Mouse (Mus musculus) urinary bladder, adult 2 months (tissue): Measurements from ENCODE around the gene Dab2ip. TPM values are rescaled to one million over a fixed set of nuclear protein-coding genes. Genes with fewer than 3 reads are reported as not detected.

Experiments used
- DNase-seq: peaks from one replicate; pipeline ENCODE4 v3.0.0; 2022; ENCODE audit warnings: low spot score
- polyA plus RNA-seq: library from polyadenylated mRNA; depleted of rRNA; stranded (reverse); fragments of >200 nt; gene quantifications from 2 replicates; pipeline ENCODE4 v1.2.3, GENCODE M21; 2012; rRNA removed

Gene Dab2ip
- polyA plus RNA-seq = 65.2 and 77.8 TPM in 2 replicates

DNA sequence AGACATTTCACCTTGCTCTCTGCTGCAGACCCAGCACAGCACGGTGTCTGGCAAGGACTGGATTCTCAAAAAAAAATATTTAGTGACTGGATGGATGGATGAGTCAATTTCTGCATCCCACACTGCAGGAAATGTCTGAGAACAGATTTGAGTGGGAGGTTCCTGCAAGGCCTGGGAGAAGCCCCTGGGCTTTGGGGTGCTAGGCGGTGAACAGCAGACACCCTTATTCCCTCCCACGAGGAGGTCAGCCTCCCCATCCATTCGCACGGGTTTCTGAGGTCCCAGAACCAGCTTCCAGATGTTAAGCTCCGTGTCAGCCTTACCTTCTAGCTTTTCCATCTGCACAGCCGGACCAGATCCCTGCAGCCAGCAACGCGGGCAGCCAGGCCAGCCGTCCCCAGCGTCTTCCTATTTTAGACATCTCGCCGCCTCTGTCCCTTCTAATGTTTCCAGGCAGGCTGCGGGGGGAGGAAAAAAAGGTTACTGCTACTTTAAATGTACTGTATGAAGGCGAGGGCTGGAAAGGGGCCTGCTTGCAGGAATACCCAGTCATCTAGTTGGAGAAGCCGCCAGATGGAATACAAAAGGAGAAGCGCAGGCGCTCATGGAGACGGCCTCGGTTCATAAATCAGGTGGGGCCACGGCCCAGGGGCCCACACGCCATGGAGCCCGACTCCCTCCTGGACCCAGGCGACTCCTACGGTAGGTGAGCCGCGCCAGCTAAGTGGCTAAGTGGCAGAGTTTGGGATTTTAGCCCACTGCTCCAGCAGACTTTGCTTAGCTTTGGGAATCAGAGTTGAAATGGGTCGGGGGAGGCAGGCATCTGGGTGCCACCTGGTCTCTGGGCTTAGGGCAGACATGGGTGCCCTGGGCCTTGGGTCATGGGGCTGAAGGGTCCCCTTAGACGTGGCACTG is at the start of gene Dab2ip:
TSS of gene Dab2ip (plus strand) at position 356 of the 915 bp plus-strand sequence.
- DNase-seq = no peak

DNA sequence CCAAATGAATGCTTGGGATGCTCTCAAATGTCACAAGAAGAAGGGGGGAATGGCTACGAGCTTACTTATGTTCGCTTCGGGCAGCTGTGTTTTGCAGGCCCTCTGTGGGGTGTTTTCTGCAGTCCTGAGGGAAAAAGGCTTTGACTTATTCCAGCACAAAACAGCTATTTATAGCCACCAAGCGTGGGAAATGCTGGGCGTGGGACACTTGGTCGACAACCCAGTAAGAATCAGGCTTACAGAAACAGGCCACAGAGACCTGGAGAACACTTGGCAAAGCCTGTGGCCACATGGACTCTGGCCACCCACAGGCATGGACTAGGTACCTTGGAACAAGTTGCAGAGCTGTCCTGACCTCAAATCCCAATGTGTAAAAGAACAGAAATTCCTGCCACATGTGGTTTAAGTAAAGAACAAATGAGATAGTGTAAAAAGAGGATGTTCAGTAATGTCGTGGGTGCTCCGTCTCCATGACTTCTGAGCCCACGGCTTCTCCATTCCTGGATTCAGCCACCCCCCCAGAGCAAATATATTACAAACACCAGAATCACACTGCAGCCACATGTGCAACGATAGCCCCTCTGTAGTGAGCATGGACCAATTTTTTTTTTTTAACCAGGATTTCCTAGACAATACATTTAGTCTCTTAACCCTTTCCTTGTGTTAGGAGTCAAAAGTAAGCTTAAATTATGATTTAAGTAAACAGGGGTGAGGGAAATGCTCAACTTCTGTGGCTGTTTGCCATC is 49.3 kb upstream of the Dab2ip start:
- no peak for DNase-seq

DNA sequence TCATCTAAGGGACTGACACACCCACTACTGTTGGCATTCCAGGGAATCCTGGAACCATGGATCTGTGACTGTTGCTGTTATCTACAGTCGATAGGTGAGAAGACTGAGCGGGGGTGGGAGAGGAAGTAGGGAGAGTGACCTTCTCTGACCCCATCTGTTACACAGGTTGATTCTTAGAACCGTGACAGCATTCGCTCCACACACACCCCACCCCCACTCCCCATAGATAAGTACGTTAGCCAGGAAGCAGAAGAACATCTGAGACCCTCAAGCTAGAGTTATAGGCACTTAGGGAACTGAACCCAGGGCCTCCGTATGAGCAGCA is 48.8 kb upstream of the Dab2ip start:
- DNase-seq = no peak

DNA sequence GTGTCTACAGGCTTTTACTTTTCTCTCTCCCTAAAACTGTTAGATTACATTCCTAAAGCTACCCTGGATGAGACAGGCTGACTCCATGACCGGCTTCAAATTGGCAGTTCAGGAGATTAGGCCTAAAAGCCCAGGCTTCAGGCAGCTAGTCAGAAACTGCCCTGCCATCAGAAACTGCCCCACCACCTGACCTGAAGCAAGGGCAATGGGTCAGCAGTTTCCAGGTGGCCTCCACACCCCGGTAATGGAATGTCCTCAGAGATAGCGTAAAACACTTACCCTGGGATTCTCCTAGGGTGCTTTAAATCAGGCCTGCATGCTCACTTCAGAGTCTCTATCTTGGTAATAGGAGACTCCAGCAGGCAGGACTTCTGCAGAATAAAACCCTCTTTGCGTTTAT is 48.2 kb upstream of the Dab2ip start:
- DNase-seq = no peak

DNA sequence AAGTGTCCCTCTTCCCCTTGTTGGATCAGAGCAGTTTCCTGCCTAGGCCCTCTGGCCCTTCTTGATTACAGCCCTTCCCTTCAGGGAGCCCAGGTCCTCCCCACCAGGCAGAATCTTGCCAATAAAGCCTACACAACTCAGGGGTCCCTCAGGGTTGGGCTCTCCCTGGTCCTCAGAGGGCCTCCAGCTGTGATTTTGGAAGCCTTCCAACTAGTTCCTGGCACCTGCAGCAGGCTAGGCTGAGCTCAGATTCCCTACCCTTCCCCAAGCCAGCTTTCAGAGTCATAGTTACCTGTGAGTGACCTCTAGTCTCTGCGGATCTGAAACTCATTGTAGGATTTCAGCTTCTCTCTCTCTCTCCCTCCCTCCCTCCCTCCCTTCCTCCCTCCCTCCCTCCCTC is 47.1 kb upstream of the Dab2ip start:
- no peak for DNase-seq

DNA sequence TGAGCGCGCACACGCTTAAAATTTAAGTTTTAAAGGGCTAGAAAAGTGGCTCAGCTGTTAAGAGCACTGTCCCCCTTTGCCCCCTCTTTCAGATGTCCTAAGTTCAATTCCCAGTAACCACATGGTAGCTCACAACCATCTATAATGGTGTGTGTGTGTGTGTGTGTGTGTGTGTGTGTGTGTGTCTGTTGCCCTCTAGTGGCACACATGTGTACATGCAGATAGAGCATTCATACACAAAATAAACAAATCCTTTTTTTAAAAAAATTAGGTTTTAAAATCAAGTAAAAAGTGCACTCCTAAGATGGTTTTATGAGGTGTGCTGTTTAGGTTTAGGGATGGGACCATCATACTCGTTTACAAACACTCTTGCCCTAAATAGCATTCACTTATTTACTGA is 45.8 kb upstream of the Dab2ip start:
- no peak for DNase-seq

DNA sequence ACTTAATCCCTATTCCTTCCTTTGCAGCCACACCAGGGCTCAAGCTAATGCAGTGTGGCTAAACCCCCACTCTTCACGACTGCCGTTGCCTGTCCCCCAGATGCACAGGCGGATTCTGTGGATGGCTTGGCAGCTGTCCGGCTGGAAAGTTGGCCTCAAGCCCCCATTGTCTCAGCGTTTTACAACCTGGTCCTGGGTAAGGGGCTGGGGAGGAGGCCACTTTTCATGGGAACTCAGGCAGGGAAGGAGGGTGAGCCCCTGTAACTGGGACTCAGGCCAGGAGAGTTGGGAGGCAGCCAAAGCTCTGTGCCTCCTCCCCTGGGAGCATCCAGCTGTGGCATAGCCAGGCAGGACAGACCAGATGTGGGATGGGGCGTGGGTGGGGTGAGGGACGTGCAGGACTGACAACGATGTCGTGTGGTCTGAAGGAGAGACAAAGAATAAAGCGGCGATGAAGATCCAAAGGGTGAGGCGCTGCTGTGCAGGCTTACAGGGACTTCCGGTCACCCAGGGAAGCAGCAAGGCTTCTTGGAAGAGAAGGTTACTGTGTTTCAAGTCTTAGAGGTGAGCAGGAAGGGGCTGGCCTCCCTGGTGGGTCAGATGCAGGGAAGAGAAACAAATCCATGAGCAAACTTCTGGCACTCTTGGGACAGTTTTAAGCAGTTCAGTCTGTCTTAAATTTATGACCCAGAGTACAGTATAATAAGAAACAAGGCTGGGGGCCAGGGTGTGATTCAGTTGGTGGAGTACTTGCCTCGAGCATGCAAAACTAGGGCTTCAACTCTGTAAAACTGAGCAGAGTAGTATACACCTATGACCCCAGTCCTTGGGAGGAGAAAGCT is 43.8 kb upstream of the Dab2ip start:
- no peak for DNase-seq

DNA sequence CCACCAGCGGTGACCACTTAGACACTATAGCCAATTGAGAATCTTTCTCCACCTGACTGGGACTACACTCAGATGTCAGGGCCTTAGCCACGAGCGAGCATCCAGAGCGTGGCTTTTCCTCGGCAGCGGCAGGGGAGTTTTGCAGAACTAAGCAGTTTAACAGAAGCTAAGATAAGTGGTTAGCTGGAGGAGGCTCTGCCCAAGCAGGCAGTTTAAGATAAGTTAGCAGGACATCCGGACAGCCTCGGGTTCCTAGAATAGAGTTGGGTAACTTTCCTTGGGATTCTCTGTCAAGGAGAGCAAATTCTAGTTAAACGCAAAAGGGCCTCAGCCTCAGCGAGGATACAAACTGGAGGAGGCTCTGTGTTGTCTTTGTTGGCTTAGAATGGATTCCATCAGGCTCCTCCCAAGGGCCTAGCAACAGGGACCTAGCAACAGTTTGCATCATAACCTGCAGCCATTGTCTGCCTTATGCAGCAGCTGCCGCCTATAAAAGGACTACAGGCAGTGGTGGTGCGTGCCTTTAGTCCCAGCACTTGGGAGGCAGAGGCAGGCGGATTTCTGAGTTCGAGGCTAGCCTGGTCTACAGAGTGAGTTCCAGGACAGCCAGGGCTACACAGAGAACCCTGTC is 31.3 kb upstream of the Dab2ip start:
- DNase-seq = no peak

DNA sequence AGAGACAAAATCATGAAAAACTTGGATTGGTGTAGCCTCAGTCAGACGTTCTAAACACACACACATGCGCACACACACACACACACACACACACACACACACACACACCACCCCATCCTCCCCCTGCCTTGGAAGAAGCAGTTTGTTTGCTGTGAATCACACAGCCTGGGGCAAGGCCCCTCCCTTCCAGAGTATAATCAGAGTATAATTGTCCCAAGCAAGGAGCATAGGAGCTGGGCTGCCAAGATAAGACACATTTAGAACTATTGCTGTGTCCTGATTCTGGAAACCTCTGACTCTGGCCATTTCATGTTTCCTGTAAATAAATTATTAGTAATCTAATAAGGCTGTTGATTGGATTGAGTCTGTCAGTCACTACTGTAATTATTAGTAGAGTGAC is 29.0 kb upstream of the Dab2ip start:
- DNase-seq = no peak

DNA sequence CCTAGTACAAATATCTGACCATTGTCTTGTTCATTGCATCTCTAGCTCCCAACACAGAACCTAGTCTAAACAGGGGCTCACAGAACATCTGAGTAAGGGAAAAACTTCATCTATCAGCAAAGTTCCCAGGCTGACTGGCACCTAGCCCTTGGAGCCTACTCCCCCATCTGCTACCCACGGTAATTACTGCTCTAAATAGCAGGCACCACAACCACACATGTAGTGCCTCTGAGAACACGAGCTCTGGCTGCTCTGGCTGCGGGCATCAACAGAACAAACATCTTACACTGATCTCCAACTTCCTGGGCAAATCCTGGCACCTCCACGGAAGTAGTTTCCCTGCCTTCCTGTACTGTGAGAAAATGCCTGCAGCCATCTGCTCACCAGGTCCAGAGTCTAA is 28.2 kb upstream of the Dab2ip start:
- DNase-seq = no peak

DNA sequence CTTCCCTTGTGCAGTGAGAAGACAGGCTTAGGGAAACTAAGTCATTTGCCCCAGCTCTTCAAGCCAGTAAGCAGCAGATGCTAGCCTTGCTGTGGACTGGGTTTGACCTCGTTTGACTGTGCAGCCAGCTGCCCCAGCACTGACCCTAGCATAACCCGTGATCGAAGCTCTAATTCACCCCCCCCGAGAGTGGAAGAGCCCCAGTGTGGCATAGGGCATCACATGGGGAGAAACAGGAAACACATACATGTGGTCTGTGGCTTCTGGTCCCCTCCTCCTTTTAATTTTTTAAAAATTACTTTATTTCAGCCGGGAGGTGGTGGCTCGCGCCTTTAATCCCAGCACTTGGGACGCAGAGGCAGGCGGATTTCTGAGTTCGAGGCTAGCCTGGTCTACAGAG is 27.3 kb upstream of the Dab2ip start:
- no peak for DNase-seq

DNA sequence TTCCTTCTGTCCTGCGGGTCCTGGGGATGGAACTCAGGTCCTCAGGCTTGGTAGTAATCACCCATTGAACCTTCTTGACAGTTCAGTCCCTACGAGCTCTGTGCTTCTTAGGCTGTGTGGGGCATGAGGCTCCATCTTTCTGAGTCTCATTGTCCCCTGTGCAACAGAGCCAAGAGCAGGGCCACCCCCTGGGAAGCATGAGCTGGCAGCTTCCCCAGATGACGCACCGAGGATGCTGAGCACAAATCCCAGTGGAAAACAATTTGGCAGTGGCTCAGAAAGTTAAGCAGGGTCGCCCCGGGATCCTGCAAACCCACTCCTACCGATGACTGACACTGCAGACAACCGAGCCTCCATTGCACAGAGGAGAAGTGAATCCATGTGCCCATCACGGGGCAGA is 24.4 kb upstream of the Dab2ip start:
- DNase-seq = no peak

DNA sequence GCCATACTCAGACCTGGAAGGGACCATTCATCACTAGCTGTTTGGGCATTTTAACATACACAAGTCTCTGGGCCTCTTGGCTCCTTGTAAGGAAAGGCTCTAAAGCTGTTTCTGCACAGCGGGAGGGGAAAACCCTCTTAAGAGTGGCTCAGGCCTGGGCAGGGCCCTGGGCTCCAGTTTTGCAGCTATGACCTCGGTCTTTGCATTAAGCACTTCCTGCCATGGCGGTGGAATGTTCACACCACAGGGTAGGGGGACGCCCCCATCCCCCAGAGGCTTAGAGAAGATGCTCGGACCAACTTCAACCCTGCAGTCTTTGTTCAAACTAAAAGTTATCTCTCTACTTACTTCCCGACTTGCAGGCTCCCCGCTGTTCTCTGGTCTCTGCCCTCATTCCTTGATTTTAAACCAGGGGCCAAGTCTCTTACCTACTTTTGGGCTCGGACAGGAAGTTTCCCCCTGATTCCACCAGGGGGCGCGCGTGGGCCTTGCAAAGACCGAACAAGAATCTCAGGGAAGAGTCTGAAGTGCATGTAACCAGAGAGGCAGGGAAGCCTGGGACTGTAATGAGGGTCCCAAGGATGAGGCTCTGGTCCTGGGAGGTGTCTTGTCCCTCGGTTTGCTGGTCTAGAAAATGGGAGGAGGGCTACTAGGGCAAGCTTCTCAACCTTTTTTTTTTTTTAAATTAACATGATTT is 18.6 kb upstream of the Dab2ip start:
- DNase-seq = peak; percentile 79

DNA sequence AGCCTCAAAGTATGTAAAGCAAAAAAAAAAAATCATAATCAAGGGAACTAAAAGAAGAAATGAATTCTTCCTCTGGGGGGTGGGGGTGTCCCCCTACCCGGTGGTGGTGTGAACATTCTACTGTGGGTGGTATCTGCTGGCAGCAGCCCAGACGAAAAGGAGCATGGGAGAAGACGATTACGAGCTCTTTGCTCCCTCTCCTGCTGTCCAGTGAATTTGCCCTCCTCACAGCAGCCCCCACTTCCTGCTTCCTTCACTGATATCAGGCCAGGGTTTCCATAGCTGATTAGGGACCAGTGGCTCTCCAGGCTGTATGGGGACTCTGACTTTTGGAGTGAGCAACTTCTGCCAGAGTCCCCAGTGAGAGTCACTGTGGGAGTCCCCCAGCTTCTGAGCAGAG is 17.3 kb upstream of the Dab2ip start:
- no peak for DNase-seq

DNA sequence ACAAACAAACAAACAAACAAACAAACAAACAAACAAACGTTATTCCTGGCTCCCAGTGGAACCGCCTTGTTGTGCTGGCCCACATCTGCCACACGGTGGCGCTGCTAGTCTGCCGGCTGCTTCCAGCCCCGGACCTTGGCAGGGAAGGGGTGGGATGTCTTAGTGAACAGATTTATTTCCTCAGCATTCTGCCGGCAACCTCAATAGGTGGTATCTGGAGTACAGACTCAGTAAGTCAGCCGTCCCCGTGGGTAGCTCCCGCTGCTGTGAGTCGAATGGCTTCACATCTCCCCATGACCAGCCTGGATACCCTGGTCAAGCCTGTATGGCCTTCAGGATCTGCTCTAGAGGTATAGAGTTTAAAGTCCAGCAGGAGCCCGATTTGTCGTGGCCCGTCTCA is 13.3 kb upstream of the Dab2ip start:
- peak; percentile 53 for DNase-seq

DNA sequence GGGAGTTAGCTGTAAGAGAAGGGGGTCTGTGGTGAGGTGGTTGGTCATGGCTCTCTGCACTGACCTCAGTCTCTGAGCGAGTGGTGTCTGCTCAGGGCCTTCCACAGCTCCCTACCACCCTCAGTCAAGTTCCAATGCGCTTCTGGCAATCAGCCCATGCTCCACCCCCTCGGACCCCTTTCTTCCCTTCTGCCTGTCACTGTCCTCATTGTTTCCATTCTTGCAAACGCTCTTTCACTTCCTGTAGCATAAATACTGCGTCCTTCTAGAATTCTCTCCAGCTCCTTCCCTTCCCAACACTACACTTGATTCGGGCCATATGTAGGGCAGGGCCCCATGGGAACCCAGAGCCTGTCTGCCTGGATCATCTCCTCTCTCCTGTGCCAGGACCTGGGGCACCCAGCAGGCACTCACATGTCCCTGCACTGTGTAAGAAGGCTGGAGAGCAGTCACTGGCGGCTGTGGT is 12.9 kb upstream of the Dab2ip start:
- DNase-seq = no peak

DNA sequence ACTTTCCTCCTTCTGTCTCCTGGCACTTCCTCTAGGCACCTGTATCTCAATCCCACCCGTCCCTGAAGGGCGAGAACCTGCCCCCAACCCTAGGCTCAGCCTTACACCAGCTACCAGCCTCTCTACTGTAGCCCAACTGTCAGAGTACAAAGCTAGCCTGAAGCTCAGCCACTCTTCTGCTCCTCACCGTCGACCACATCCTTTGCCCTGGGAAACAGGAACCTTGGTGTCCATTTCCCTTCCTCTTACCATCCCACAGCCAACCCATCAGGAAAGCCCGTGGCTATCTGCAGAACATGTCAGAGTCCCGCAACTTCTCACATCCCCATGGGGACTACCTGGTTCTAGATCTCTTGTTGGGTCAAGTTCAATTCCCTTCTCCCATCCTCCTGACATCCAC is 11.6 kb upstream of the Dab2ip start:
- no peak for DNase-seq

DNA sequence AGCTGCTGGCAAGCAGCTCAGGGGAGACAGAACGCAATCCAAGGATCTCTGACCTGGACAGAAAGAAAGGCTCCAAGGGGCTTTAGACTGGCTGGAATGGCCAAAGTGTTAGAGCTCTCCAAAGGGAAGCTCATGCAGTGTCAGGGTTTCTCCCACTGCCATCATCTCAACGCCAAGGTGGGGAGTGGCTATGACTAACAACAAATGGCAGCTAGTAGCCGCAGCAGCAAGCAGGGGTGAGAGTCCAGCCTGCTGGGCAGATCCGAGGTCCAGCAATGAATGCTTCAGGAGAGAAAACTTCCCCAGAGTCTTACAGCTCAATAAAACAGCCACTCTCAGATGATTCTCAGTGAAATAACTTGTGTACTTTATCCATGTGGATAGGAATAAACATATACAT is 8.9 kb upstream of the Dab2ip start:
- no peak for DNase-seq

DNA sequence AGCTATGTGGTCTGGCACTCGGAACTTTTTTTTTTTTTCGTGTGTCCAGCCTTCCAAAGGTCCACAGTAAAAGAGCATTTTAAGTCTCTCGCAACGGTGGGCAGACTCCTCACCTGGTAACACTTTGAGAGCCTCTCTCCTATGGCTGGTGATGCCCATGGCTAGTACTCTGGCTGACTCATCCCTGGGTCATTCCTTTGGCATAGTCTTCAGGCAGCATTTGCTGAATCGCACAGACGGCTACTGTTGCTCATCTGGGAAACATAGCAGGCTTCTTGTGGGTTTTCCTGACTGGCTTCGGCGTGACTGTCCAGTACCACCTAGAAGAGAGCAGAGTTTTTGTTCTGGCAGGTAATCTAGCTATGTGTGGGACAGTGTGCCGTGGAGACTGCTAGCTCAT is 8.0 kb upstream of the Dab2ip start:
- DNase-seq = no peak

DNA sequence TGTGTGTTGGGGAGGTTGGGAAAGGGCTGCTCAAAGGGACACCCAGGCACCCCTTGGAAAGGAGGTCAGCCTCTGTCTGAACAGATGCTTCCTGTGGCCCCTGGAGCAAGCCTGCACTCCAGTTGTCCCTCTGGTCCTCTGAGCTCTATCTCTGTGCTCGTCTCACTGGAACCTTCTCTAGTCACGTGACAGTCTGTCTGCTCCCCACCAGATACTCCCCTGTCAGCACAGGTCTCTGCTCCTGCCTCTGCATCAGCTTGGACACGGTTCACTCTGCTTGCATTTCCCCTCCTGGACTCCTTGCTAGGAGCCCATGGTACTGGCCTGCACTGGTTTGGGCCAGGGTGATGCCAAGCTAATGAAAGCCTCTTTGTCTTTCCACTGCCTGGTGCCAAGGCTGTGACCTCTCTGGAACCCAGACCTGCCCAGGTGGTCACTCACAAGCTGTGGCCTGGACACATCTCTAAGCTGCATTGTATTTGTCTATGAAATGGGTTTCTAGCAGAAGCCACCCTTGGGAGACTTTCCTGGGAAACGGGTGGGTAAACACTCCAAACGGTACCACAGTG is 1.1 kb upstream of the Dab2ip start:
- no peak for DNase-seq
